Mouse (Mus musculus): ENCODE data around the gene Psmc4. TPM values are rescaled to one million over a fixed set of nuclear protein-coding genes. Genes with fewer than 3 reads are reported as not detected.

The Psmc4 gene
- 211 and 287 TPM in 2 replicates for total RNA-seq (2012; rRNA removed)
- 258 and 290 TPM in 2 replicates for total RNA-seq (2014; rRNA removed)
- 250 and 272 TPM in 2 replicates for polyA plus RNA-seq (2012; ENCODE audit: insufficient read length, low read depth)

DNA sequence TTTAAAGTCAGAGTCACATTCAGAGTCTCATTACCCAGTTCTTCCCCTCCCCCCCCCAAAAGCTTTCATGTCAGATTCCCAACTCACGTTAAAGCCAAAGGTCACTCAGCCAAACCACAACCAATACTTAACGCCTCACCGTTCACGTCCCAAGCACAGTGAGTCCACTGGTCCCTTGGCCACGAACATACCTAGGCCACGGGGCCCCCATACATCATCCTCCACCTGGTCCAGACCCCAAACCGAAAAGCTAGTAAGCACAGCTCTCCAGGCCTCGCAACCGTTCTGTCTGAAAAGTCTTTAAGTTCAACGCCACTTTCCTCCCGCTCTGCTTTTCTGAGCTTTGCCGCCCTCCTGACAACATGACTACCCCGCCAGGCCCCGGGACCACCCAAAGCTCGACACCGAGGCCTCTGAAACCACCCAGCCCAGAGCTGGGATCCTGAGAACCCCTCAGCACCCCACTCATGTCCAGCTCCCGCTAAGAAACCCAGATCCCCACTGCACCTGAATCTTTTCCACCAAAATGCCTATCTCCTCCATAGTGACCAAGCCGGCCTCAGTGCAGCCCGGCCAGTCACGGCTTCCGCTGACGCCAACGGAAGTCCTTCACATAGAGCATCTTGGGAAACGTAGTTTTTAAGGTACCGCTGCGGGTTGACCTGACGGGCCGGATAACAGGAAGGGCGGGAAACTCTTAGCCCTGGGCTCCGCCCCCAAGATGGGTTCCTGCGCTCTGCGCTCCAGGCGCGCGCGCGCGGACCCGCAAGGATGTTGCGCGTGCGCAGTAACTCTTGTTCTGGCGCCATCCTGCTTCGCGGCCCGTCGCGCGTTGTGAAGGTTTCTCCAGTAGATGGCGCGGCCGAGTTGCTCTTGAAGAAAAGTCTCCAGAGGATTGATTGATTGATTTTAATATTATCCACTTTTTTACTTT, at the start of gene Psmc4:
TSS of gene Psmc4 (minus strand) at position 626 of the 934 bp plus-strand sequence.
- H3K4me1 ChIP-seq (ENCODE audit: control insufficient read depth in 1 of 2, insufficient read depth in 2 of 2) = peaks cover 7 to 16% of the 10 kb centered on the region in 2 experiments
- peaks cover 26% of the 10 kb centered on the region for H3K79me2 ChIP-seq (replicated peaks; ENCODE audit: control insufficient read depth, extremely low read depth, insufficient read depth, poor library complexity, severe bottlenecking)
- peaks cover 18% of the 10 kb centered on the region for H3K27me3 ChIP-seq (replicated peaks)
- in situ Hi-C loops (cut with MboI; ENCODE audit: low pct_ligation_motif_present, low pct_unique_long_range_greater_than_20kb, low sequenced_read_pairs) = loop anchor here (10.0 kb wide), 1 partner anchor 115 kb away; the partner anchor contains the start of gene Fbl
- DNase-seq (ENCODE audit: extremely low read depth) = peak; percentile 98
- dilution Hi-C loops (cut with MboI; ENCODE audit: extremely low pct_ligation_motif_present, extremely low pct_unique_long_range_greater_than_20kb, low sequenced_read_pairs) = no loop called here
- H3K9ac ChIP-seq (ENCODE audit: insufficient read depth, low read depth) = peak within 1 kb of the TSS; percentile 96
- no peak within 1 kb of the TSS for H3K27ac ChIP-seq (ENCODE audit: insufficient read depth, low read depth)
- H3K4me2 ChIP-seq (ENCODE audit: insufficient read depth, low read depth, poor library complexity, severe bottlenecking) = peak within 1 kb of the TSS; percentile 83
- H3K9me3 ChIP-seq (replicated peaks; ENCODE audit: low read length) = no peaks in the 10 kb centered on the region
- peaks cover 39 to 41% of the 10 kb centered on the region in 2 experiments for H3K36me3 ChIP-seq (replicated peaks in 1 of 2; ENCODE audit: control insufficient read depth in 1 of 2, insufficient read depth in 1 of 2, low read length in 1 of 2)
- peak within 1 kb of the TSS; percentile 86 to 98 (median 87) for H3K4me3 ChIP-seq (replicated peaks in 1 of 3; ENCODE audit: low read depth in 2 of 3, low read length in 2 of 3, poor library complexity in 1 of 3)
- TF ChIP-seq CTCF (conservative IDR thresholded peaks at IDR 0.05 in 1 of 2, IDR thresholded peaks at IDR 0.05 in 1 of 2; ENCODE audit: low read depth in 2 of 2, low read length in 2 of 2) = peak; percentile 18 to 94; a peak in 2 of 4 replicates
- no peak for TF ChIP-seq JUND (conservative IDR thresholded peaks at IDR 0.05; ENCODE audit: low read depth, low read length)
- peak; percentile 63; the same call in 1 of the 2 replicates for TF ChIP-seq GABPA (IDR thresholded peaks at IDR 0.05; ENCODE audit: insufficient replicate concordance, low read depth, low read length)
- TF ChIP-seq MXI1 (IDR thresholded peaks at IDR 0.05; ENCODE audit: low read depth, low read length) = peak; percentile 64
- no peak for TF ChIP-seq USF1 (IDR thresholded peaks at IDR 0.05; ENCODE audit: low read depth, low read length)
- TF ChIP-seq MAX (IDR thresholded peaks at IDR 0.05; ENCODE audit: low read length) = no peak
- TF ChIP-seq UBTF (IDR thresholded peaks at IDR 0.05; ENCODE audit: low read depth, low read length) = no peak
- TF ChIP-seq ELF1 (IDR thresholded peaks at IDR 0.05; ENCODE audit: low read depth, low read length) = peak; percentile 93
- no peak for TF ChIP-seq MEF2A (IDR thresholded peaks at IDR 0.05; ENCODE audit: borderline replicate concordance, low read depth, low read length)
- TF ChIP-seq KAT2A (IDR thresholded peaks at IDR 0.05; ENCODE audit: insufficient replicate concordance, low read length) = peak; percentile 98
- TF ChIP-seq IRF4 (IDR thresholded peaks at IDR 0.05; ENCODE audit: low read depth, low read length) = no peak; the same call in 1 of the 2 replicates
- TF ChIP-seq ZC3H11A (IDR thresholded peaks at IDR 0.05; ENCODE audit: low read depth, low read length) = no peak
- TF ChIP-seq HCFC1 (IDR thresholded peaks at IDR 0.05; ENCODE audit: low read depth, low read length) = peak; percentile 100
- no peak for TF ChIP-seq ZMIZ1 (IDR thresholded peaks at IDR 0.05; ENCODE audit: low read depth, low read length)
- peak; percentile 90 for TF ChIP-seq NELFE (IDR thresholded peaks at IDR 0.05; ENCODE audit: low read depth, low read length)
- peak; percentile 48 for TF ChIP-seq SMC3 (IDR thresholded peaks at IDR 0.05; ENCODE audit: low read depth, low read length)
- TF ChIP-seq POLR2AphosphoS2 (IDR thresholded peaks at IDR 0.05; ENCODE audit: low read depth, low read length) = peak; percentile 81; the same call in 1 of the 2 replicates
- TF ChIP-seq ETS1 (conservative IDR thresholded peaks at IDR 0.05; ENCODE audit: low read depth, low read length) = no peak
- peak; percentile 95 for TF ChIP-seq SIN3A (IDR thresholded peaks at IDR 0.05; ENCODE audit: low read length)
- no peak; the same call in 1 of the 2 replicates for TF ChIP-seq MAFK (IDR thresholded peaks at IDR 0.05; ENCODE audit: insufficient replicate concordance, low read length)
- 0 out of 2 replicates have a peak, but pooled peaks have one; percentile 23 for TF ChIP-seq MYC (IDR thresholded peaks at IDR 0.05; ENCODE audit: low read depth, low read length)
- TF ChIP-seq NRF1 (IDR thresholded peaks at IDR 0.05; ENCODE audit: low read depth, low read length) = peak; percentile 99
- TF ChIP-seq CHD2 (IDR thresholded peaks at IDR 0.05; ENCODE audit: low read length) = peak; percentile 23; the same call in 1 of the 2 replicates
- TF ChIP-seq PAX5 (IDR thresholded peaks at IDR 0.05; ENCODE audit: low read length) = no peak
- TF ChIP-seq POLR2A (IDR thresholded peaks at IDR 0.05; ENCODE audit: low read depth, low read length) = peak; percentile 88
- peak; percentile 99 for TF ChIP-seq E2F4 (IDR thresholded peaks at IDR 0.05; ENCODE audit: insufficient replicate concordance, low read depth, low read length)
- no peak for TF ChIP-seq CHD1 (IDR thresholded peaks at IDR 0.05; ENCODE audit: low read depth, low read length)
- no peak for TF ChIP-seq MAZ (IDR thresholded peaks at IDR 0.05; ENCODE audit: low read depth, low read length)
- TF ChIP-seq USF2 (conservative IDR thresholded peaks at IDR 0.05; ENCODE audit: low read depth, low read length) = no peak
- TF ChIP-seq JUN (IDR thresholded peaks at IDR 0.05; ENCODE audit: insufficient read depth, low read depth, low read length) = no peak
- 0 out of 2 replicates have a peak, but pooled peaks have one; percentile 19 for TF ChIP-seq TBP (conservative IDR thresholded peaks at IDR 0.05; ENCODE audit: low read depth, low read length)
- no peak for TF ChIP-seq BHLHE40 (IDR thresholded peaks at IDR 0.05; ENCODE audit: low read depth, low read length)
- TF ChIP-seq RAD21 (IDR thresholded peaks at IDR 0.05; ENCODE audit: low read depth, low read length) = peak; percentile 78
- TF ChIP-seq ZKSCAN1 (IDR thresholded peaks at IDR 0.05; ENCODE audit: borderline replicate concordance, low read depth, low read length) = no peak
- TF ChIP-seq ZNF384 (IDR thresholded peaks at IDR 0.05; ENCODE audit: low read depth, low read length) = no peak; the same call in 1 of the 2 replicates
- TF ChIP-seq TCF12 (IDR thresholded peaks at IDR 0.05; ENCODE audit: low read depth, low read length) = peak; percentile 43; the same call in 1 of the 2 replicates
- TF ChIP-seq EP300 (IDR thresholded peaks at IDR 0.05; ENCODE audit: low read length) = no peak
